Mouse (Mus musculus) myocyte (in vitro differentiated cells): ENCODE results near the gene Mcemp1.

ENCODE experiments used
- E2F4 ChIP-seq: IDR thresholded peaks from one replicate; pipeline ENCODE4 v1.6.1; 2011; ENCODE audit warnings: mild to moderate bottlenecking, control low read depth, moderate library complexity; ENCODE audit not compliant: insufficient read depth
- MYOG ChIP-seq, 3 experiments: IDR thresholded peaks; one replicate each; pipeline ENCODE4 v1.6.1; 2011; ENCODE audit warnings: control low read depth in 2 of 3, low read depth in 2 of 3, mild to moderate bottlenecking in 2 of 3; ENCODE audit not compliant: insufficient read length in 2 of 3, control insufficient read depth in 1 of 3, insufficient read depth in 1 of 3
- POLR2A ChIP-seq: IDR thresholded peaks from one replicate; pipeline ENCODE4 v1.6.1; 2011; ENCODE audit warnings: low read depth, mild to moderate bottlenecking, control low read depth, moderate library complexity; ENCODE audit not compliant: insufficient read length
- SRF ChIP-seq: IDR thresholded peaks from one replicate; pipeline ENCODE4 v1.6.1; 2011; ENCODE audit warnings: low read depth; ENCODE audit not compliant: control insufficient read depth, insufficient read length
- USF1 ChIP-seq: IDR thresholded peaks from one replicate; pipeline ENCODE4 v1.6.1; 2011; ENCODE audit warnings: low read depth, mild to moderate bottlenecking, control low read depth, moderate library complexity

DNA sequence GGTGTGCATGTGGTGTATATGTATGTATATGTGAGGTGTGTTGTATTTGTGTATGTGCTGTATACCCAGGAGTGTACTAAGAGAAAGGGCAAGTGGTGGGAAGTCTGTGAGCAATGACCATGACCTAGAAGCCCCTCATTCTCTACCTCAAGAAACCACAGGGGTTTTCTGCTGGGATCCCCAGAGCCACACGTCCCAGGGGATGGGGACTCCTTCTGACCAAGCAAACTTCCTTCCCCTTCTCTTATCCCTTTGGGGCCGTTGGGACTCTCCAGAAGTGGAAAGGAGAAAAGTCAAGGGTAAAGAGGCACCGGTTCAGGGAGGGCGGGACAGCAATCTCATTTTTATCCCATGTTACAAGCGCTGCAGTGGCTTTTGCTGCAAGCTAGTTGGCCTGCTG, 19.9 kb downstream of the Mcemp1 start:
- no peak for TF ChIP-seq POLR2A
- TF ChIP-seq MYOG (IDR thresholded peaks at IDR 0.05; ENCODE audit: control insufficient read depth in 1 of 3, insufficient read depth in 1 of 3, insufficient read length in 2 of 3, low read depth in 2 of 3): no peak
- TF ChIP-seq E2F4: no peak
- TF ChIP-seq USF1: no peak
- TF ChIP-seq SRF: no peak
